Mouse (Mus musculus) CD8-positive naive resting alpha-beta T cell, adult 2 months (primary cell): ENCODE data around the gene Dbp.

ENCODE experiments used
- DNase-seq, 2 experiments: peaks; one replicate each; pipeline ENCODE4 v3.0.0; 2022; ENCODE audit warnings: low read depth in 2 of 2, low spot score in 2 of 2

Gene Dbp

GRCm38 (mm10) chr7:45723781-45724180 is 18.9 kb downstream of the Dbp start:
- DNase-seq = no peak

GRCm38 (mm10) chr7:45725151-45725550 is 20.3 kb downstream of the Dbp start:
- DNase-seq = no peak

GRCm38 (mm10) chr7:45725713-45726112 is 20.8 kb downstream of the Dbp start, which contains the start of gene Spaca4:
TSS of gene Spaca4 (minus strand) at chr7:45725813.
- no peak for DNase-seq

GRCm38 (mm10) chr7:45726419-45726818 is 21.5 kb downstream of the Dbp start:
- DNase-seq = no peak

GRCm38 (mm10) chr7:45727625-45728024 is 22.7 kb downstream of the Dbp start:
- DNase-seq = no peak

- no peak for DNase-seq
Measured at GRCm38 (mm10) chr7:45730727-45731431, 26.0 kb downstream of the Dbp start.

- DNase-seq = peak; percentile 68 to 83
Measured at GRCm38 (mm10) chr7:45733477-45733876, 28.6 kb downstream of the Dbp start.

GRCm38 (mm10) chr7:45739162-45739763 is 34.4 kb downstream of the Dbp start:
- DNase-seq = peak; percentile 81 to 84

GRCm38 (mm10) chr7:45739820-45740219 is 34.9 kb downstream of the Dbp start:
- no peak for DNase-seq

- DNase-seq = no peak
Measured at GRCm38 (mm10) chr7:45741308-45741707, 36.4 kb downstream of the Dbp start.

- peak in 1 of 2 experiments; percentile 30 for DNase-seq
Measured at GRCm38 (mm10) chr7:45741777-45742176, 36.9 kb downstream of the Dbp start.

GRCm38 (mm10) chr7:45742338-45742737 is 37.5 kb downstream of the Dbp start:
- DNase-seq = peak; percentile 50 to 62

- peak; percentile 22 to 50 for DNase-seq
Measured at GRCm38 (mm10) chr7:45744387-45744786, 39.5 kb downstream of the Dbp start.

GRCm38 (mm10) chr7:45746518-45746917 is 41.6 kb downstream of the Dbp start:
- DNase-seq = no peak

- DNase-seq = no peak
Measured at GRCm38 (mm10) chr7:45747450-45747849, 42.6 kb downstream of the Dbp start.

- DNase-seq = no peak
Measured at GRCm38 (mm10) chr7:45748110-45748509, 43.2 kb downstream of the Dbp start.

GRCm38 (mm10) chr7:45749401-45749800 is 44.5 kb downstream of the Dbp start:
- DNase-seq = no peak

GRCm38 (mm10) chr7:45750162-45750561 is 45.3 kb downstream of the Dbp start:
- DNase-seq = no peak

GRCm38 (mm10) chr7:45755703-45756102 is 50.8 kb downstream of the Dbp start:
- DNase-seq = no peak

GRCm38 (mm10) chr7:45759400-45759799 is 54.5 kb downstream of the Dbp start:
- DNase-seq = no peak
